Mouse (Mus musculus) adrenal gland, adult 10 weeks (tissue): Measurements from ENCODE around the gene Pcp4l1. TPM values are rescaled to one million over a fixed set of nuclear protein-coding genes. Genes with fewer than 3 reads are reported as not detected.

Experiments
- polyA plus RNA-seq: library from polyadenylated mRNA; stranded (reverse); fragments of 350-450 nt; fragmentation: Illumina TruSeq; extraction: RNeasy Lipid Tissue Mini Kit (QIAGEN cat#74804); gene quantifications from one replicate; pipeline ENCODE4 v1.2.3, GENCODE M21; 2014; ENCODE audit warnings: low read depth, low replicate concordance

The Pcp4l1 gene
- polyA plus RNA-seq, result 23.7 TPM

DNA sequence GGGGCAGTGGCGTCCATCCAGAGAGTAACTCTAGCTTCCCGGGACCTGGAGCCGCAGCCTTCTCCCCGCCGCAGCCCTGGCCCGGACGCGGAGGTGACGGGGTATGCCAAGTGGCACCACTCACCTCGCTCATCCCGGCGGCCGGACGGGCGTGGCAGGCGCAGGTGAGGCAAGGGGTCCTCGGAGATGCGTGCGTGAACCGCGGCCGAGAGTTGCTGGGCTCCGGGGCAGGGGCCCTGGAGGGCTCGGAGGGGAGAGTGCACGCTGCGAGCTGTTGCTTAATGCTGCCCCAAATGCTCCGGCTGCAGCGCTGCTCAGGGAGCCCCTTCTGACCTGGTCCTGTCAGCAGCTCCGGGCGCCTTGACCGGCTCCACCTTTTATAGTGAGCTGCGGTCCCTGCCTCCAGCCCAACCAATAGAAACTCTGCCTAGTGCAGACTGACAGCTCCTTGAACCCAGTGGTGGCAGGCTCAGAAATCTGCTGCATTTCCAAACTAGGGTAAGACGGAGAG, at the start of gene Pcp4l1:
Gene Pcp4l1, minus strand, starts transcription at position 382 of the 511 bp plus-strand sequence.

DNA sequence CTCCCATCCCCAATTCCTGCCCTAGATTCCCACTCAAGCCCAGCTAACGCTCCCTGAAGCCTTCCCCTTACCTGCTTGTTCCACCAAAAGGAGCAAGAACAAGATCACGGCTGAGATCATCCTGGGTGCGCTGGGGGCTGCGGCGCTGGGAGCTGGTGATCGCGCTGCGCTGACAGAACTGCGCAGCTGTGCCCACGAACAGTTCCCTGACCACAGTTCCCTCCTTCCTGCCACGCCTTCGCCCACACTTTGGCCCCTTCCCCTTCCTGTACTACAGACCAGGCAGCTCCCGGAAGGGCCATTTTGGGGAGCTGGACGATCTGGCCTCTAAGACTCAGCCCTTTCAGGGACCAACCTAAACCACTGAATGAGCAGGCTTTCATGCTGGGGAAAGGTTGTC, 38.1 kb upstream of the Pcp4l1 start, which contains the start of gene Fcer1g:
Gene Fcer1g, minus strand, starts transcription at position 240 of the 400 bp plus-strand sequence.

DNA sequence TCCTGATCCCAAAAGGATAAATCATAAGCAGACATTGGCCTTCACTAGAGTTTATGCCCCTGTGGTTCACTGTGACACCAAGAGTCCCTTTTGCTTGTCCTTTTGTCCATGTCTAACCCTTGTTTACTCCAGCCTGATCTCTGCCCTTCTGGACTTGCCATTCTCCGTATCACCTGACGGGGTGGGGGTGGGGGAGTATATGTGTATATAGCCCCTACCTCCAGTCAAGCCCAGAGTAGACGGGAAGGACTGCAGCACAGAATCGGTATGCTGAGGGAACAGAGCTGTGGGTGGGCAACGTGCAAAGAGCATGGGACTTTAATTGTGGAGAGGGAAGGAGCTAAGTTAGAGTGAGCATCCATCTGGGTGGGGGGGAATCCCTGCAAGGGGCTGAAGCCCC, 28.8 kb upstream of the Pcp4l1 start, which contains the start of gene Apoa2:
Gene Apoa2, plus strand, starts transcription at position 198 of the 400 bp plus-strand sequence.

DNA sequence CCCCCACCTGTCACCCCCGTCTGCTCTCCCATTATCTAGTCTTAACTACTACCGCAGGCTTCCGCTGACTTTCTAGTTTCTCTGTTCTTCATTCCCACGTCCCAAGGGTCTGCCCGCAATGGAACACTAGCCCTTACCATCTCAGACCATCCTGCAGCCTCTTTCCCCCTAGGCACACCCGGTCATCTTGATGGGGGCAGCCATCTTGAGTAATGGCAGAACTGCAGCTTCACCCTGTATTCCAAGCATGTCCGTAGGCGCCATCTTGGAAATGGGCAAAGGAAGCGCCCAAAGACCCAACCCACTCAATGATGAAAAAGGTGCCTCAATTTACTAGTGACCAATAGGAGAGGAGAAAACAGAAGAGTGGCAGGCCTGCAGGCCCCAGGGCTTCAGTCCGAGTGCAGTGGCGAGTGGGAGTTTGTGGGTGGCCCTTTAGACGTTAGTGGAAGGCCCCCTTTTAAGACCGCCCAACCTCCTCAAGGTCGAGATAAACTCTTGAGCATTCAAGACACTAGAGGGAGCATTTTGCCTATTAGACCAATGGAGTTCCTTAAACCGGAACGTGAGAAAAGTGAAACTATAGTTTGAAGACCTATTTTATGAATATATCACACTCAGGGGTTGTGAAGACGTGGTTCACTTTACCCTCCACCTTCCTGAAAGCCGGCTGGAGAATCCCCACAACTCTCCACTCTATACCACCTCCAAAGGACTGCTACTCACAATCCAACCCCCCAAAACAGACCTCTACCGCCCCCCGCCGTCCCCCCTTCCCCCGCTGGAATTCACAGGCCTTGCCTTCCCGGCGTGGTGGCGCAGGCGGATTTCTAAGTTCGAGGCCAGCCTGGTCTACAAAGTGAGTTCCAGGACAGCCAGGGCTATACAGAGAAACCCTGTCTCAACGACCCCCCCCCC, 26.4 kb upstream of the Pcp4l1 start, which contains the start of gene Tomm40l:
Gene Tomm40l, minus strand, starts transcription at position 277 of the 918 bp plus-strand sequence.

DNA sequence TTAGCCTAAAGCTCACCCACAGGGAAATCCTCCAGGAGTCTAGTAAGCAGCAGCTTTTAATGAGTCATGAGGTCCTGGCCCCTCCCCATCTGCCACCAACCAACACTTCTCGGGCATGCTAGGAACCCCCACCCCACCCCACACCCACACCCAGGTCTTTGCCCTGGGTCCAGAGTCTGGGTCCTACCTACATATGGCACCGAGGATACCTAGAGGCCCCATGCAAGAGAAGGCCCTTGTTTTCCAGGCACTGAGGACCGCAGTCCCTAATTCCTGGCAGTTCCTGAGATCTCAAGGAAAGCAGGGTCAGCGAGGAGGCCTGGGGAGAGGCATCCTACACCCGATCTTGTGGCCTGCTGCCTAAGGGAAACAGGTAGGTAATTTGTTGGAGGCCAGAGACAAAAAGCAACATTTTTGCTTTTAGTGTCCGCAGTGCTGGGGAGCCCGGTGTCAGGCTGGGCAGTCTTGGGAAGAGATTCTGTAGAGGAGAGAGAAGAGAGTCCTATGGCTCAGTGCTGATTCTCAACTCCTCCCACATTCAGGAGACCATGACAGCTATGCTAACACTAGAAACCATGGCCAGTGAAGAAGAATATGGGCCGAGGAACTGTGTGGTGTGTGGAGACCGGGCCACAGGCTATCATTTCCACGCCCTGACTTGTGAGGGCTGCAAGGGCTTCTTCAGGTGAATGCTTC, 17.9 kb upstream of the Pcp4l1 start, which contains the start of gene Nr1i3:
Gene Nr1i3, plus strand, starts transcription at position 170 of the 696 bp plus-strand sequence.

DNA sequence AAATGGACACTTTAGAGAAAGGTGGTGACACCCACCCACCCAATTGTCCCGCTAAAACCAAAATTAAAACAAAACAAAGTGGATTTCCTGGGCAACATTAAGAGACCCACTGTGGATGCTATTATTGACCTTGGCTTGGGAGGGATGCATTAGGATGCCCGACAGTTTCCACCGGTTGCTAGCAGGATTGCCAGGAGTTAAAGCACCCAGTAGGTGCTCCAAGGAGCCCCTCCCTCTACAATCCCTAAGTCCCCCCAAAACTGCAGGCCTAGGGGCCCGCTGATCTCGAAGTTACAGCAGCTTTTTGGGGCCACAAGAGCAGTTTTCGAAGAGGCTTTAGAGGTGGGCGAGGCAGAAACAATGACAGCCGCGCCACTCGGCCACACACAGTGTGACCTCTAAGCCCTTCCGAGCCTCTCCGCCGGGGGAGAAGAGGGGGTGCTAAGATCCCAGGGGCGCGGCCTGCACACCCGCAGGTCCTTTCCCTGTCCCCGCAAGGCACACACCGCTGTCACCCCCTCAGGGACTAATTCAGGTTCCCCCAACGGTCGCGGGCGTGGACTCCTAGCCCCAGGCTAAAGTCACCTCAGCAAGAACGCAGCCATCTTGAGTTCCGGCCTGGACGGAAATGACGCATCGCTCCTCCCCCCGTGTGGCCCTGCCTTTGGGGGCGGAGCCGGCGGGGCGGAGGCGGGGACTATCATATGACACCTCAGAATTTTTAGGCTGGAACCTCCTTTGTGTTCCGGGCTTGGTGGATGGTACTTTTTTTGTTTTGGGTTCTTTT, 45.9 kb downstream of the Pcp4l1 start, which contains the start of the genes Sdhc and Mpz:
Gene Sdhc, minus strand, starts transcription at position 630 of the 787 bp plus-strand sequence.
Gene Mpz, plus strand, starts transcription at position 738 of the 787 bp plus-strand sequence.

Other genes with a start within 250 kb of the Pcp4l1 start
- gene Fcgr2b, start 219.7 kb downstream of the Pcp4l1 start, polyA plus RNA-seq, result 20.8 TPM
- 5.1 TPM for gene Fcgr4, start 177.3 kb downstream of the Pcp4l1 start, polyA plus RNA-seq
- gene Fcgr3, start 131.3 kb downstream of the Pcp4l1 start, polyA plus RNA-seq, result 16.6 TPM
- 2.4 TPM for gene Cfap126, start 82.3 kb downstream of the Pcp4l1 start, polyA plus RNA-seq
- 38.8 TPM for gene Sdhc, start 45.7 kb downstream of the Pcp4l1 start, polyA plus RNA-seq
- gene Mpz, start 45.6 kb downstream of the Pcp4l1 start, polyA plus RNA-seq, result 0.41 TPM
- gene Nr1i3, start 17.7 kb upstream of the Pcp4l1 start, polyA plus RNA-seq, result not detected
- 6.5 TPM for gene Tomm40l, start 26.2 kb upstream of the Pcp4l1 start, polyA plus RNA-seq
- gene Apoa2, start 28.8 kb upstream of the Pcp4l1 start, polyA plus RNA-seq, result not detected
- 32.5 TPM for gene Fcer1g, start 38.1 kb upstream of the Pcp4l1 start, polyA plus RNA-seq
- gene Adamts4, start 54.2 kb upstream of the Pcp4l1 start, polyA plus RNA-seq, result 1.7 TPM
- gene Ndufs2, start 55.1 kb upstream of the Pcp4l1 start, polyA plus RNA-seq, result 150 TPM
- gene B4galt3, start 74.1 kb upstream of the Pcp4l1 start, polyA plus RNA-seq, result 5.5 TPM
- gene Ppox, start 84.9 kb upstream of the Pcp4l1 start, polyA plus RNA-seq, result 7.0 TPM
- 17.7 TPM for gene Usp21, start 91.7 kb upstream of the Pcp4l1 start, polyA plus RNA-seq
- 132 TPM for gene Ufc1, start 98.8 kb upstream of the Pcp4l1 start, polyA plus RNA-seq
- 7.5 TPM for gene Dedd, start 132.9 kb upstream of the Pcp4l1 start, polyA plus RNA-seq
- 31.0 TPM for gene Nit1, start 149.4 kb upstream of the Pcp4l1 start, polyA plus RNA-seq
- gene Pfdn2, start 149.4 kb upstream of the Pcp4l1 start, polyA plus RNA-seq, result 51.1 TPM
- not detected for gene Klhdc9, start 164.5 kb upstream of the Pcp4l1 start, polyA plus RNA-seq
- gene Nectin4, start 173.8 kb upstream of the Pcp4l1 start, polyA plus RNA-seq, result not detected
- gene Arhgap30, start 192.7 kb upstream of the Pcp4l1 start, polyA plus RNA-seq, result 3.5 TPM
- gene Usf1, start 215.0 kb upstream of the Pcp4l1 start, polyA plus RNA-seq, result 2.9 TPM
- gene Tstd1, start 222.6 kb upstream of the Pcp4l1 start, polyA plus RNA-seq, result not detected
- gene F11r, start 241.3 kb upstream of the Pcp4l1 start, polyA plus RNA-seq, result 20.3 TPM